Mouse (Mus musculus) intestine, embryonic 14.5 days (tissue): Measurements from ENCODE around the gene Muc13. TPM values are rescaled to one million over a fixed set of nuclear protein-coding genes. Genes with fewer than 3 reads are reported as not detected.

ENCODE experiments used
- ATAC-seq: fragments of 200-750 bp; cut with Nextera tagmentation; replicated peaks from 2 replicates; pipeline ENCODE4 v1.8.0; 2017; ENCODE audit warnings: low read depth, moderate number of reproducible peaks, moderate TSS enrichment, moderate library complexity; ENCODE audit not compliant: low FRiP score, low TSS enrichment
- DNase-seq: peaks from one replicate; pipeline ENCODE4 v3.0.0-alpha.2; 2018; ENCODE audit warnings: low spot score
- H3K27ac ChIP-seq: fragments of 300-500 bp; sonication (generic); 2 replicates; pipeline ENCODE4 v1.5.1; 2014; ENCODE audit warnings: low read depth, mild to moderate bottlenecking, control low read depth
- H3K27me3 ChIP-seq: fragments of 300-500 bp; sonication (generic); replicated peaks from 2 replicates; pipeline ENCODE4 v1.6.1; 2014; ENCODE audit warnings: low read length, control low read depth; ENCODE audit not compliant: control insufficient read depth, insufficient read depth
- H3K36me3 ChIP-seq: fragments of 300-500 bp; sonication (generic); 2 replicates; pipeline ENCODE4 v1.6.1; 2014; ENCODE audit warnings: low read length, control low read depth; ENCODE audit not compliant: control insufficient read depth, insufficient read depth
- H3K4me1 ChIP-seq: fragments of 300-500 bp; sonication (generic); replicated peaks from 2 replicates; pipeline ENCODE4 v1.6.1; 2014; ENCODE audit warnings: low read length, control low read depth, mixed read lengths; ENCODE audit not compliant: control insufficient read depth, insufficient read depth
- H3K4me2 ChIP-seq: fragments of 300-500 bp; sonication (generic); 2 replicates; pipeline ENCODE4 v1.6.1; 2014; ENCODE audit warnings: low read length
- H3K4me3 ChIP-seq: fragments of 300-500 bp; sonication (generic); 2 replicates; pipeline ENCODE4 v1.5.1; 2014; ENCODE audit warnings: low read depth, low read length, control low read depth, mixed read lengths
- H3K9ac ChIP-seq: fragments of 300-500 bp; sonication (generic); 2 replicates; pipeline ENCODE4 v1.6.1; 2014; ENCODE audit warnings: mild to moderate bottlenecking, low read length
- H3K9me3 ChIP-seq: fragments of 300-500 bp; sonication (generic); 2 replicates; pipeline ENCODE4 v1.6.1; 2016; ENCODE audit warnings: low read length, control low read depth; ENCODE audit not compliant: control insufficient read depth
- WGBS: fragments of 180-500 bp; shearing (Covaris S2); extraction: QIAGEN DNeasy Blood & Tissue Kit; methylation state at CpG from one replicate; pipeline ENCODE4 v1.1.7; 2014; 5-methylcytosine and 5-hydroxymethylcytosine counted together
- polyA plus RNA-seq: library from polyadenylated mRNA; unstranded; fragments of >200 nt; fragmentation: Nextera tagmentation; extraction: Ambion mirVana; gene quantifications from 2 replicates; pipeline ENCODE4 v1.2.1, GENCODE M21; 2014

The Muc13 gene
- polyA plus RNA-seq: 103 and 105 TPM in 2 replicates

DNA sequence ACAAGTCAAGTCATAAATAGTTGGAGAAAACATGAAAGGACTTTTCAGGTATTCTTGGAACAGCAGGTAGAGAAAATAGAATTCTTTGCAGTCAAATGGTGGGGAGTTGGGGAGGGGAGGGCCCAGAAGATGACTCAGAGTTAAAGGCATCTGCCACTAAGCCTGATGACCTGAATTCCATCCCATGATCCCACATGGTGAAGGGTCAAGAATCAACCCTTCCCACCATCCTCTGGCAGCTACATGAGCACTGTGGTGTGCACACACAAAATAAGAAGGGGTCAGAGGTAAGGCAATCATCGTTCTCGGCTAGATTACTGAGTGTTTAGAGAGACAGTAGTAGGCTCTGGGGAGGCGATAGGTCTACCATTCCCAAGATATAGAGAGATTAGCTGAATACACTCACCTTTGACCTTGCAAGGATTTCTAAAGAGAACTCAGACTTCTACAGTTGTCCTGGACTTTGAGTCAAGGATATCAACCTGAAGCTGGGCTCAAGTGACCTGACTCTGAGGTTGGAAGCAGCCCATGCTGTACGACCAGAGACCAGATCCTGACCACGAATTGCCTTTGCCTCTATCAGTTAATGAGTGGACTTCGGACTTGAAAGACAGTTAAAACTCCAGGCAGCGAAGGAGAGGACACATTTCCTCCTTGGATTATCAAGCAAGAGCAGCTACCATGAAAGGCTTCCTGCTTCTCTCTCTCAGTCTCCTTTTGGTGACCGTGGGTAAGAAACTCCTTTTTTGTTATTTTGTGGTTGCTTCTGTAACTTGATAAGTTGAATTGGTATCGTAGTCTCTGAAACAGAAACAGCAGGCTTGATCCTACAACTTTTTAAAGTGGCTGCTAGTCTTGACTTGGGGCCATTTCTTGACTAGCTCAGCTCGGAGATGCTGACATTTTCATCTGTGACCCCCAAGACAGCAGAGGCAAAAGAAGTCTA is at the start of gene Muc13:
TSS of gene Muc13 (plus strand) at position 192 of the 946 bp plus-strand sequence.
- H3K36me3 ChIP-seq: no peaks in the 10 kb centered on the region
- H3K27me3 ChIP-seq: no peaks in the 10 kb centered on the region
- DNase-seq: no peak
- peak; percentile 45; the same call in 1 of the 2 replicates for ATAC-seq
- peak within 1 kb of the TSS; percentile 31 for H3K4me2 ChIP-seq
- H3K4me1 ChIP-seq: no peaks in the 10 kb centered on the region
- 71% methylated on average over 10 of the region's 10 CpGs for WGBS
- peak within 1 kb of the TSS; percentile 22; the same call in 1 of the 2 replicates for H3K27ac ChIP-seq
- peak within 1 kb of the TSS; percentile 25 for H3K4me3 ChIP-seq
- peak within 1 kb of the TSS; percentile 38 for H3K9ac ChIP-seq
- H3K9me3 ChIP-seq: no peaks in the 10 kb centered on the region

GRCm38 (mm10) chr16:33744622-33745419 is 49.0 kb upstream of the Muc13 start:
- Histone ChIP-seq H3K9me3 (no peaks in the 10 kb centered on the region), H3K4me2 (no peak overlapping the region), H3K4me1 (no peaks in the 10 kb centered on the region), H3K27me3 (no peaks in the 10 kb centered on the region), H3K36me3 (peaks cover 31% of the 10 kb centered on the region), H3K4me3 (no peak overlapping the region), H3K27ac (no peak overlapping the region), H3K9ac (no peak overlapping the region)
- ATAC-seq (peak; percentile 20; the same call in 1 of the 2 replicates), DNase-seq (peak; percentile 70)
- WGBS: 67% methylated on average over 7 of the region's 7 CpGs

DNA sequence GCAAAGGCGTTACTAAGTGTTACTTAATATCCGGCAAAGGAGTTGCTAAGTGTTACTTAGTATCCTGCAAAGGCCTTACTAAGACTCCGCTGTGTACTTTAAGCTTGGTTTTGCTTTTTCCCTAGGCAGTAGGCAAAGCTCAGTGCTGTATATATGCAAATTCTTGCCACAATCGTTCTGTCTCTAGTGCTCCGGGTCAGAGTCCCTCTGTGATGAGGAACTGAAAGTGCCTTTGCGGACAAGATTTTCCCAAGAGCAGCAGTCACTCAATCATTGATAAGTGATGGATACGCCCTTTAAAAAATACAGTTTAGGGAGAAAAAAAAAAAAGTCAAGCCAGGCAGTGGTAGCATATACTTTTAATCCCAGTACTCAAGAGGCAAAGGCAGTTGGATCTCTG is 48.4 kb upstream of the Muc13 start:
- Histone ChIP-seq H3K36me3 (peaks cover 31% of the 10 kb centered on the region), H3K4me2 (no peak overlapping the region), H3K4me3 (no peak overlapping the region), H3K4me1 (no peaks in the 10 kb centered on the region), H3K27ac (no peak overlapping the region), H3K27me3 (no peaks in the 10 kb centered on the region), H3K9ac (no peak overlapping the region), H3K9me3 (no peaks in the 10 kb centered on the region)
- WGBS: 82% methylated on average over 7 of the region's 7 CpGs
- DNase-seq (no peak), ATAC-seq (peak; percentile 38; the same call in 1 of the 2 replicates)

DNA sequence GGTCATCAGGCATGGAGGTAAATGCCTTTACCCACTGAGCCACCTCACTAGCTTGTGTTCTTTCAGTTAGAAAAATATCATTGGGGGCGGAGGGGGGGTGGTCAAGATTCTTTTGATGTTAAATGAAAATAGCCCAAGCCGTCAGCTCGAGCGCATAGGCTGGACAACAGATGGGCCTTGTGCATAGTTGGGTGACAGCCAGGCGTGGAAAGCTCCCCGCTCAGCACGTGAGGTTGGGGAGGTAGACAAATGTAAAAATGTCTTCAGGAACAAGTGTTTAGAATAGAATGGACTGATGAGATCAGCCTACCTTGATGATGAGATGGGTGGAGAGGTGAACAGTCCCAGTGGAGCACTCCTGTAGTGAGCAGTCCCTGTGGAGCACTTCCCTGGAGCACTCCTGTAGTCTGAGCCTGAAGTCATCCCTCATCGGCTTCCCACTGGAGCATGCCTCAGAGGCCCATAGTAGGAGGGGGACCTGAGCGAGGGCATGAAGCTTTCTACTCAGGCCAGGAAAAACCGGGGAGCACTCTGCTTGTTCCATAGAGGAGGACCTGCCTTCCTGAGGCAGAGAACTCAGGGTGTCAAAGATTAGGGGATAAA is 47.7 kb upstream of the Muc13 start:
- DNase-seq (no peak), ATAC-seq (no peak)
- 80% methylated on average over 10 of the region's 10 CpGs for WGBS
- Histone ChIP-seq H3K27ac (no peak overlapping the region), H3K27me3 (no peaks in the 10 kb centered on the region), H3K9ac (no peak overlapping the region), H3K4me3 (no peak overlapping the region), H3K4me1 (no peaks in the 10 kb centered on the region), H3K36me3 (peaks cover 34% of the 10 kb centered on the region), H3K9me3 (no peaks in the 10 kb centered on the region), H3K4me2 (no peak overlapping the region)

GRCm38 (mm10) chr16:33747346-33747954 is 46.4 kb upstream of the Muc13 start:
- Histone ChIP-seq H3K36me3 (peaks cover 34% of the 10 kb centered on the region), H3K9ac (no peak overlapping the region), H3K9me3 (no peaks in the 10 kb centered on the region), H3K27ac (no peak overlapping the region), H3K4me2 (no peak overlapping the region), H3K4me1 (no peaks in the 10 kb centered on the region), H3K4me3 (no peak overlapping the region), H3K27me3 (no peaks in the 10 kb centered on the region)
- no peak for DNase-seq
- no peak for ATAC-seq
- 57% methylated on average over 7 of the region's 7 CpGs for WGBS

DNA sequence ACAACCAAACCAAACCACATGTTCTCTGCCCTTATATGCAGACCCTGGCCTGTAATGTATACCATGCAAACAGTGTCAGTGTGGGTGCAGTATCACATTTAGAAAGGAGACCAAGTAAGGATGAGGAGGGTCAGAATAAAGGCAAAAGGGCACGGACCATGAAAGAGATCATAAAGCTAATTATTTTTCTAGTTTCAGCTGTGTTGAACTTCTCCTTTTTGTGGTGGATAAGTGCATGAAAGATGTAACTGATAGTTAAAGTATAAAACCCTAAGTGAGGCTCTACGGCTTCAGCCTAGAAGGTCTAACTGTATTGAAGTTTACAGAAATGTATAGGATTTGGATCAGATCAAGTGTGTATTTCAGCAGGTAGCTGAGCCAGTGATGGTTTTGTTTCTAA is 45.8 kb upstream of the Muc13 start:
- WGBS: 92% methylated on average over 2 of the region's 2 CpGs
- DNase-seq (no peak), ATAC-seq (no peak)
- Histone ChIP-seq H3K9me3 (no peaks in the 10 kb centered on the region), H3K27me3 (no peaks in the 10 kb centered on the region), H3K4me2 (no peak overlapping the region), H3K27ac (no peak overlapping the region), H3K4me3 (no peak overlapping the region), H3K9ac (no peak overlapping the region), H3K36me3 (peaks cover 29% of the 10 kb centered on the region), H3K4me1 (no peaks in the 10 kb centered on the region)

- H3K9ac ChIP-seq: no peak overlapping the region
- no peaks in the 10 kb centered on the region for H3K4me1 ChIP-seq
- 0 out of 2 replicates have a peak, but pooled peaks have one; percentile 34 for ATAC-seq
- no peak overlapping the region for H3K27ac ChIP-seq
- peak overlapping the region; percentile 10; the same call in 1 of the 2 replicates for H3K4me2 ChIP-seq
- no peak overlapping the region for H3K4me3 ChIP-seq
- H3K36me3 ChIP-seq: peaks cover 24% of the 10 kb centered on the region
- DNase-seq: no peak
- H3K27me3 ChIP-seq: no peaks in the 10 kb centered on the region
- no peaks in the 10 kb centered on the region for H3K9me3 ChIP-seq
- WGBS: 28% methylated on average over 13 of the region's 13 CpGs
Observed at GRCm38 (mm10) chr16:33751152-33751551, 42.7 kb upstream of the Muc13 start.

GRCm38 (mm10) chr16:33751590-33751989 is 42.2 kb upstream of the Muc13 start:
- 61% methylated on average over 12 of the region's 12 CpGs for WGBS
- Histone ChIP-seq H3K9me3 (no peaks in the 10 kb centered on the region), H3K27ac (no peak overlapping the region), H3K36me3 (peaks cover 26% of the 10 kb centered on the region), H3K4me1 (no peaks in the 10 kb centered on the region), H3K4me2 (peak overlapping the region; percentile 10; the same call in 1 of the 2 replicates), H3K9ac (no peak overlapping the region), H3K4me3 (no peak overlapping the region), H3K27me3 (no peaks in the 10 kb centered on the region)
- DNase-seq: no peak
- peak; percentile 36; the same call in 1 of the 2 replicates for ATAC-seq
